Mouse (Mus musculus) bone marrow, adult 2 months (tissue): ENCODE measurements at regions not wholly inside any gene's neighbourhood (a gene's known extent, or its start where the extent isn't known, plus 50 kb on each side); places are given as distances from the start of the nearest gene placed in this dataset.

Experiments used
- CTCF ChIP-seq: fragments of 200-500 bp; IDR thresholded peaks from 2 replicates; pipeline ENCODE4 v1.5.1; 2011; ENCODE audit warnings: low read length, control low read depth; ENCODE audit not compliant: control insufficient read depth, insufficient read depth
- POLR2A ChIP-seq: fragments of 200-500 bp; IDR thresholded peaks from 2 replicates; pipeline ENCODE4 v1.6.1; 2011; ENCODE audit warnings: low read depth, mild to moderate bottlenecking, control low read depth, low read length, borderline replicate concordance; ENCODE audit not compliant: control insufficient read depth

GRCm38 (mm10) chr10:98733950-98734585 lies 180.1 kb upstream of the Atp2b1 start:
- TF ChIP-seq CTCF = no peak
- no peak for TF ChIP-seq POLR2A
